Mouse (Mus musculus) testis, adult 2 months (tissue): ENCODE measurements around the gene Dio1. TPM values are rescaled to one million over a fixed set of nuclear protein-coding genes. Genes with fewer than 3 reads are reported as not detected.
A peak's percentile ranks its signal among the peaks of the same experiment; 100 is the strongest.

Source experiments
- H3K27ac ChIP-seq: fragments of 200-500 bp; 2 replicates; pipeline ENCODE4 v1.5.1; 2012; ENCODE audit warnings: low read depth, low read length; ENCODE audit not compliant: control insufficient read depth, insufficient read depth
- H3K27me3 ChIP-seq: fragments of 200-500 bp; 2 replicates; pipeline ENCODE4 v1.6.1; 2012; ENCODE audit warnings: mild to moderate bottlenecking, low read length, moderate library complexity; ENCODE audit not compliant: control insufficient read depth, insufficient read depth
- H3K36me3 ChIP-seq: fragments of 200-500 bp; 2 replicates; pipeline ENCODE4 v1.6.1; 2012; ENCODE audit warnings: mild to moderate bottlenecking, low read length; ENCODE audit not compliant: control insufficient read depth, insufficient read depth
- H3K4me1 ChIP-seq: fragments of 200-500 bp; 2 replicates; pipeline ENCODE4 v1.6.1; 2012; ENCODE audit warnings: low read length; ENCODE audit not compliant: control insufficient read depth, insufficient read depth
- H3K4me3 ChIP-seq: fragments of 200-500 bp; 2 replicates; pipeline ENCODE4 v1.5.1; 2012; ENCODE audit warnings: low read depth, mild to moderate bottlenecking, low read length, moderate library complexity, mixed read lengths; ENCODE audit not compliant: control insufficient read depth
- CTCF ChIP-seq: fragments of 200-500 bp; IDR thresholded peaks from 2 replicates; pipeline ENCODE4 v1.5.1; 2012; ENCODE audit warnings: low read depth, mild to moderate bottlenecking, inconsistent platforms, low read length, moderate library complexity; ENCODE audit not compliant: control insufficient read depth, insufficient read depth, insufficient replicate concordance
- POLR2A ChIP-seq: fragments of 200-500 bp; IDR thresholded peaks from 2 replicates; pipeline ENCODE4 v1.6.1; 2012; ENCODE audit warnings: low read depth, mild to moderate bottlenecking, inconsistent platforms, low read length, moderate library complexity; ENCODE audit not compliant: control insufficient read depth
- polyA plus RNA-seq: library from polyadenylated mRNA; depleted of rRNA; stranded (reverse); fragments of >200 nt; gene quantifications from 2 replicates; pipeline ENCODE4 v1.2.3, GENCODE M21; 2012

Dio1 gene
- polyA plus RNA-seq, 1 experiment: 0.12 TPM

- TF ChIP-seq POLR2A (peak; percentile 60; the same call in 1 of the 2 replicates), CTCF (no peak)
These were observed 53.6 kb downstream of the Dio1 start, which contains the start of the genes Lrrc42 and Hspb11 for GRCm38 (mm10) chr4:107253125-107254091. Lrrc42 (minus strand) TSS chr4:107253532. Hspb11 (plus strand) TSS chr4:107253593.

GRCm38 (mm10) chr4:107252522-107252921 is 54.4 kb downstream of the Dio1 start:
- peak overlapping the region; percentile 93 for H3K27ac ChIP-seq
- peaks cover 10% of the 10 kb centered on the region for H3K4me1 ChIP-seq
- TF ChIP-seq CTCF: no peak
- no peak for TF ChIP-seq POLR2A
- no peaks in the 10 kb centered on the region for H3K36me3 ChIP-seq
- peak overlapping the region; percentile 97 for H3K4me3 ChIP-seq
- H3K27me3 ChIP-seq: no peaks in the 10 kb centered on the region

More at GRCm38 (mm10) chr4:107253125-107254091, 53.6 kb downstream of the Dio1 start, which contains the start of the genes Lrrc42 and Hspb11:
- H3K36me3 ChIP-seq: no peaks in the 10 kb centered on the region
- peak within 1 kb of the TSS; percentile 93 for H3K27ac ChIP-seq
- peaks cover 10% of the 10 kb centered on the region for H3K4me1 ChIP-seq
- no peaks in the 10 kb centered on the region for H3K27me3 ChIP-seq
- H3K4me3 ChIP-seq: peak within 1 kb of the TSS; percentile 97

DNA sequence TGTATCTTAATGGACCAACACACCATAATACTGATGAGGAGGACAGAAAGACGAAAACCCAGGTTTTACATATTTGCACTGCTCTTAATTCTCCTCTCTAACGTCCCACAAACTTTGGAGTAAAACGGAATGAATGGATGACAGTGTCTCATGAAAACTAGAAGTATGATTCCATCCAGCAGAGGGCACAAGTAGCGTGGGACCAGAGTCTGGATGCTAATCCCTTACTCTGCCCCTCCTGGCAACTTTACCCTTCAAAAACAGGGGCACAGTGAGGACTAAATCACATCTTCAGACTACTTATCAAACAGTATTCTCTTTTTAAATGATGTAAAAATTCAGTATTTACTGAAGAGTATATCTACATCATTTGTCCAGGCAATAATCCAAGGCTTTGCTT is 56.5 kb downstream of the Dio1 start:
- TF ChIP-seq CTCF (no peak), POLR2A (no peak)
- Histone ChIP-seq H3K4me3 (no peak overlapping the region), H3K27ac (no peak overlapping the region), H3K27me3 (no peaks in the 10 kb centered on the region), H3K36me3 (no peaks in the 10 kb centered on the region), H3K4me1 (peaks cover 10% of the 10 kb centered on the region)

- H3K4me1 ChIP-seq: peaks cover 10% of the 10 kb centered on the region
These were observed 57.5 kb downstream of the Dio1 start for GRCm38 (mm10) chr4:107249471-107249870.

DNA sequence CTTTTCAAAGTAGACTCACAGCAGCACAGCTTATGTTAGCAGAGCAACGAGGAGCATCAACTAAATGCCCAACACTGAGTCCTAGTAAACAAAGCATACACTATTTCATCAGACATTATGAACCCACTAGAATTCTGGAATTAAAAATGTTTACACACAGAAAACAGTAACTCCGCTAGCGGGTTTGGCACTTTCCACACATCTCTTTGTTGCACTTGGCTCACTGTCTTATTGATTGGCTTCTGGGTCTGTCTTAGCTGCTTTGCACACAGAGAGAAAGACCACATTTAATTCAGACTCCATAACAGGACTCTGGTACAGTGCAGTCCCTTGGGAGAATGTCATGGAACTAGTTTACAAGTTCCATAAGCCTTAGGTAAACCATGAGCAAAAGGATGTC is 58.9 kb downstream of the Dio1 start:
- H3K27me3 ChIP-seq: no peaks in the 10 kb centered on the region
- no peaks in the 10 kb centered on the region for H3K36me3 ChIP-seq
- TF ChIP-seq CTCF: no peak
- no peak for TF ChIP-seq POLR2A
- no peak overlapping the region for H3K27ac ChIP-seq
- H3K4me1 ChIP-seq: peaks cover 7% of the 10 kb centered on the region
- no peak overlapping the region for H3K4me3 ChIP-seq

More at GRCm38 (mm10) chr4:107249471-107249870, 57.5 kb downstream of the Dio1 start:
- H3K27ac ChIP-seq: no peak overlapping the region
- H3K27me3 ChIP-seq: no peaks in the 10 kb centered on the region
- no peaks in the 10 kb centered on the region for H3K36me3 ChIP-seq
- no peak overlapping the region for H3K4me3 ChIP-seq
- no peak for TF ChIP-seq CTCF
- TF ChIP-seq POLR2A: no peak

GRCm38 (mm10) chr4:107247110-107247509 is 59.9 kb downstream of the Dio1 start:
- Histone ChIP-seq H3K4me1 (peaks cover 2% of the 10 kb centered on the region), H3K4me3 (no peak overlapping the region), H3K27ac (no peak overlapping the region), H3K27me3 (no peaks in the 10 kb centered on the region), H3K36me3 (no peaks in the 10 kb centered on the region)
- TF ChIP-seq POLR2A (no peak), CTCF (no peak)

DNA sequence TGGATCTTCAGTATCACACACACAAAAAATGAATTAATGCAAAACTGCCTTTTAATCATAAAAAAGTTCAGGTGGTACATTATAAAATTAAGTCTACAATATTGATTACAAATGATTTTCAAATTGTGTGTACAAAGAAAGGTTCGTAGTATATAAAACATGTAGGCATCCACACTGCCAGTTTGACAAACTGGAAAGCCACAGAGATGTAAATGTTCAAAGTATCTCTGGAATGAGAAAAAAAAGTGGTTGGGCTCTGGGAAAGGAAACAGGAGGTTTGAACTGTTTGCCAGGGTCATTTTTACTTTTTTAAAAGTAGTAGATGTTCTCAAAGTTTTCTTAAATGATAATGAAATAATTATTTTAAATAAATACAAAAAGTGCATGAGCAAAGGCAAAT is 60.9 kb downstream of the Dio1 start:
- Histone ChIP-seq H3K4me3 (no peak overlapping the region), H3K27ac (no peak overlapping the region), H3K4me1 (no peaks in the 10 kb centered on the region; the same call in none of the 2 replicates), H3K36me3 (no peaks in the 10 kb centered on the region), H3K27me3 (no peaks in the 10 kb centered on the region)
- TF ChIP-seq POLR2A (no peak), CTCF (no peak)
